Mouse (Mus musculus) liver, embryonic 13.5 days (tissue): Measurements from ENCODE around the gene 2310034C09Rik. TPM values are rescaled to one million over a fixed set of nuclear protein-coding genes. Genes with fewer than 3 reads are reported as not detected.
"Not testable (repeated sequence)": the region's sequence is repeated elsewhere in the genome, so short reads cannot be mapped to it uniquely, and the experiment has no call there.

Source experiments
- ATAC-seq: fragments of 200-750 bp; cut with Nextera tagmentation; 2 replicates; pipeline ENCODE4 v1.8.0; 2017; ENCODE audit warnings: low read depth, mild to moderate bottlenecking, moderate number of reproducible peaks, moderate library complexity
- DNase-seq: peaks from one replicate; pipeline ENCODE4 v3.0.0; 2022
- H3K27ac ChIP-seq: fragments of 300-500 bp; sonication (generic); 2 replicates; pipeline ENCODE4 v1.5.1; 2015; ENCODE audit warnings: moderate library complexity, mild to moderate bottlenecking, inconsistent platforms
- H3K27me3 ChIP-seq: fragments of 300-500 bp; sonication (generic); 2 replicates; pipeline ENCODE4 v1.6.1; 2015; ENCODE audit warnings: mild to moderate bottlenecking, inconsistent platforms
- H3K36me3 ChIP-seq: fragments of 300-500 bp; sonication (generic); 2 replicates; pipeline ENCODE4 v1.6.1; 2015; ENCODE audit warnings: mild to moderate bottlenecking, inconsistent platforms
- H3K4me1 ChIP-seq: fragments of 300-500 bp; sonication (generic); replicated peaks from 2 replicates; pipeline ENCODE4 v1.6.1; 2015; ENCODE audit warnings: inconsistent platforms
- H3K4me2 ChIP-seq: fragments of 300-500 bp; sonication (generic); 2 replicates; pipeline ENCODE4 v1.6.1; 2015; ENCODE audit warnings: inconsistent platforms, mild to moderate bottlenecking, moderate library complexity
- H3K4me3 ChIP-seq: fragments of 300-500 bp; sonication (generic); replicated peaks from 2 replicates; pipeline ENCODE4 v1.5.1; 2015; ENCODE audit warnings: mild to moderate bottlenecking, inconsistent platforms
- H3K9ac ChIP-seq: fragments of 300-500 bp; sonication (generic); 2 replicates; pipeline ENCODE4 v1.6.1; 2015; ENCODE audit warnings: mild to moderate bottlenecking, inconsistent platforms
- H3K9me3 ChIP-seq: fragments of 300-500 bp; sonication (generic); replicated peaks from 2 replicates; pipeline ENCODE4 v1.6.1; 2016; ENCODE audit warnings: inconsistent platforms
- WGBS: fragments of 180-500 bp; shearing (Covaris S2); methylation state at CpG from one replicate; pipeline ENCODE4 v1.1.7; 2015; ENCODE audit not compliant: insufficient replicate concordance; 5-methylcytosine and 5-hydroxymethylcytosine counted together
- polyA plus RNA-seq: library from polyadenylated mRNA; unstranded; fragments of >200 nt; fragmentation: Nextera tagmentation; extraction: Ambion mirVana; gene quantifications from 2 replicates; pipeline ENCODE4 v1.2.1, GENCODE M21; 2015

The 2310034C09Rik gene
- polyA plus RNA-seq: not detected in 2 replicates

GRCm38 (mm10) chr16:88758547-88758946, at the start of gene 2310034C09Rik:
TSS of gene 2310034C09Rik (plus strand) at chr16:88758847.
- WGBS: 63% methylated on average over 3 of the region's 3 CpGs
- not testable (repeated sequence) for H3K27ac ChIP-seq, DNase-seq, H3K27me3 ChIP-seq, H3K9ac ChIP-seq, H3K36me3 ChIP-seq, ATAC-seq, H3K9me3 ChIP-seq, H3K4me2 ChIP-seq, H3K4me1 ChIP-seq, H3K4me3 ChIP-seq

- ATAC-seq: no peak
- DNase-seq: no peak
These were observed 47.9 kb upstream of the 2310034C09Rik start for GRCm38 (mm10) chr16:88710757-88711156.

GRCm38 (mm10) chr16:88711245-88711644, 47.4 kb upstream of the 2310034C09Rik start:
- DNase-seq (no peak), ATAC-seq (no peak)
- no peaks in the 10 kb centered on the region for H3K4me1 ChIP-seq
- H3K4me3 ChIP-seq: no peak overlapping the region
- H3K27me3 ChIP-seq: no peaks in the 10 kb centered on the region
- H3K9ac ChIP-seq: no peak overlapping the region
- H3K9me3 ChIP-seq: no peaks in the 10 kb centered on the region
- H3K27ac ChIP-seq: no peak overlapping the region
- WGBS: 66% methylated on average over 6 of the region's 6 CpGs
- H3K36me3 ChIP-seq: no peaks in the 10 kb centered on the region
- no peak overlapping the region for H3K4me2 ChIP-seq

More at GRCm38 (mm10) chr16:88710757-88711156, 47.9 kb upstream of the 2310034C09Rik start:
- Histone ChIP-seq H3K4me2 (no peak overlapping the region), H3K36me3 (no peaks in the 10 kb centered on the region), H3K27ac (no peak overlapping the region), H3K9ac (no peak overlapping the region), H3K4me3 (no peak overlapping the region), H3K9me3 (no peaks in the 10 kb centered on the region), H3K27me3 (no peaks in the 10 kb centered on the region), H3K4me1 (no peaks in the 10 kb centered on the region)
- 49% methylated on average over 4 of the region's 4 CpGs for WGBS

- Histone ChIP-seq H3K36me3 (no peaks in the 10 kb centered on the region), H3K27me3 (no peaks in the 10 kb centered on the region), H3K27ac (no peak overlapping the region), H3K4me2 (no peak overlapping the region), H3K9ac (no peak overlapping the region), H3K4me1 (no peaks in the 10 kb centered on the region), H3K4me3 (no peak overlapping the region), H3K9me3 (no peaks in the 10 kb centered on the region)
- ATAC-seq (no peak), DNase-seq (no peak)
These were observed 42.1 kb upstream of the 2310034C09Rik start for GRCm38 (mm10) chr16:88716549-88716948.

- H3K4me3 ChIP-seq: no peak overlapping the region
- no peak overlapping the region for H3K4me2 ChIP-seq
- ATAC-seq: no peak
- no peak overlapping the region for H3K27ac ChIP-seq
- 14% methylated on average over 1 of the region's 1 CpGs for WGBS
- no peak for DNase-seq
- H3K36me3 ChIP-seq: no peaks in the 10 kb centered on the region
- H3K4me1 ChIP-seq: no peaks in the 10 kb centered on the region
- H3K9ac ChIP-seq: no peak overlapping the region
- no peaks in the 10 kb centered on the region for H3K9me3 ChIP-seq
- no peaks in the 10 kb centered on the region for H3K27me3 ChIP-seq
These were observed 38.6 kb upstream of the 2310034C09Rik start for GRCm38 (mm10) chr16:88720031-88720430.

- Histone ChIP-seq H3K27me3 (no peaks in the 10 kb centered on the region), H3K4me1 (no peaks in the 10 kb centered on the region), H3K9me3 (no peaks in the 10 kb centered on the region), H3K9ac (no peak within 1 kb of the TSS), H3K4me2 (no peak within 1 kb of the TSS), H3K4me3 (no peak within 1 kb of the TSS), H3K27ac (no peak within 1 kb of the TSS), H3K36me3 (no peaks in the 10 kb centered on the region)
- ATAC-seq (no peak), DNase-seq (no peak)
- WGBS: 52% methylated on average over 4 of the region's 4 CpGs
These were observed 29.8 kb upstream of the 2310034C09Rik start, which contains the start of gene Krtap13-1 for GRCm38 (mm10) chr16:88728812-88729275. TSS of gene Krtap13-1 (plus strand) at chr16:88728862.

- WGBS: 41% methylated on average over 2 of the region's 2 CpGs
- Histone ChIP-seq H3K27ac (no peak overlapping the region), H3K27me3 (no peaks in the 10 kb centered on the region), H3K4me3 (no peak overlapping the region), H3K4me2 (no peak overlapping the region), H3K36me3 (no peaks in the 10 kb centered on the region), H3K9me3 (no peaks in the 10 kb centered on the region), H3K9ac (no peak overlapping the region), H3K4me1 (no peaks in the 10 kb centered on the region)
- ATAC-seq (no peak), DNase-seq (no peak)
These were observed 23.3 kb upstream of the 2310034C09Rik start for GRCm38 (mm10) chr16:88735391-88735790.

GRCm38 (mm10) chr16:88744750-88745340, 13.8 kb upstream of the 2310034C09Rik start:
- Histone ChIP-seq H3K9me3 (no peaks in the 10 kb centered on the region), H3K4me2 (no peak overlapping the region), H3K36me3 (no peaks in the 10 kb centered on the region), H3K27me3 (no peaks in the 10 kb centered on the region), H3K27ac (no peak overlapping the region), H3K9ac (no peak overlapping the region), H3K4me3 (no peak overlapping the region), H3K4me1 (no peaks in the 10 kb centered on the region)
- ATAC-seq (no peak), DNase-seq (no peak)
- 69% methylated on average over 4 of the region's 4 CpGs for WGBS

GRCm38 (mm10) chr16:88747943-88748342, 10.7 kb upstream of the 2310034C09Rik start:
- no peak overlapping the region for H3K4me3 ChIP-seq
- no peaks in the 10 kb centered on the region for H3K4me1 ChIP-seq
- no peaks in the 10 kb centered on the region for H3K36me3 ChIP-seq
- no peaks in the 10 kb centered on the region for H3K27me3 ChIP-seq
- DNase-seq (no peak), ATAC-seq (no peak)
- no peak overlapping the region for H3K9ac ChIP-seq
- H3K27ac ChIP-seq: no peak overlapping the region
- 61% methylated on average over 4 of the region's 4 CpGs for WGBS
- no peak overlapping the region for H3K4me2 ChIP-seq
- no peaks in the 10 kb centered on the region for H3K9me3 ChIP-seq

- 72% methylated on average over 3 of the region's 3 CpGs for WGBS
- not testable (repeated sequence) for H3K27ac ChIP-seq, H3K4me3 ChIP-seq, H3K9me3 ChIP-seq, H3K9ac ChIP-seq, ATAC-seq, H3K4me2 ChIP-seq, H3K36me3 ChIP-seq, H3K27me3 ChIP-seq, H3K4me1 ChIP-seq, DNase-seq
These were observed 7.1 kb upstream of the 2310034C09Rik start, which contains the start of gene Krtap13 for GRCm38 (mm10) chr16:88751535-88751934. TSS of gene Krtap13 (minus strand) at chr16:88751635.

GRCm38 (mm10) chr16:88774106-88774505, 15.5 kb downstream of the 2310034C09Rik start, which contains the start of gene 2310057N15Rik:
TSS of gene 2310057N15Rik (minus strand) at chr16:88774206.
- H3K9me3 ChIP-seq: no peaks in the 10 kb centered on the region
- H3K4me2 ChIP-seq: no peak within 1 kb of the TSS
- H3K4me1 ChIP-seq: no peaks in the 10 kb centered on the region
- H3K4me3 ChIP-seq: no peak within 1 kb of the TSS
- no peak for DNase-seq
- H3K9ac ChIP-seq: no peak within 1 kb of the TSS
- H3K36me3 ChIP-seq: no peaks in the 10 kb centered on the region
- ATAC-seq: no peak
- no peaks in the 10 kb centered on the region for H3K27me3 ChIP-seq
- no peak within 1 kb of the TSS for H3K27ac ChIP-seq
- 53% methylated on average over 2 of the region's 2 CpGs for WGBS

- no peak for ATAC-seq
- 62% methylated on average over 5 of the region's 6 CpGs for WGBS
These were observed 18.9 kb downstream of the 2310034C09Rik start, which contains the start of gene Gm5965 for GRCm38 (mm10) chr16:88777596-88777995. TSS of gene Gm5965 (plus strand) at chr16:88777896.

More at GRCm38 (mm10) chr16:88777596-88777995, 18.9 kb downstream of the 2310034C09Rik start, which contains the start of gene Gm5965:
- H3K4me2 ChIP-seq: no peak within 1 kb of the TSS
- H3K27ac ChIP-seq: no peak within 1 kb of the TSS
- no peak for DNase-seq
- H3K27me3 ChIP-seq: no peaks in the 10 kb centered on the region
- H3K9me3 ChIP-seq: no peaks in the 10 kb centered on the region
- H3K36me3 ChIP-seq: no peaks in the 10 kb centered on the region
- H3K4me1 ChIP-seq: no peaks in the 10 kb centered on the region
- H3K9ac ChIP-seq: no peak within 1 kb of the TSS
- no peak within 1 kb of the TSS for H3K4me3 ChIP-seq
